9 mouse cellular contexts compared by ENCODE assay signal in the genomic region with DNA sequence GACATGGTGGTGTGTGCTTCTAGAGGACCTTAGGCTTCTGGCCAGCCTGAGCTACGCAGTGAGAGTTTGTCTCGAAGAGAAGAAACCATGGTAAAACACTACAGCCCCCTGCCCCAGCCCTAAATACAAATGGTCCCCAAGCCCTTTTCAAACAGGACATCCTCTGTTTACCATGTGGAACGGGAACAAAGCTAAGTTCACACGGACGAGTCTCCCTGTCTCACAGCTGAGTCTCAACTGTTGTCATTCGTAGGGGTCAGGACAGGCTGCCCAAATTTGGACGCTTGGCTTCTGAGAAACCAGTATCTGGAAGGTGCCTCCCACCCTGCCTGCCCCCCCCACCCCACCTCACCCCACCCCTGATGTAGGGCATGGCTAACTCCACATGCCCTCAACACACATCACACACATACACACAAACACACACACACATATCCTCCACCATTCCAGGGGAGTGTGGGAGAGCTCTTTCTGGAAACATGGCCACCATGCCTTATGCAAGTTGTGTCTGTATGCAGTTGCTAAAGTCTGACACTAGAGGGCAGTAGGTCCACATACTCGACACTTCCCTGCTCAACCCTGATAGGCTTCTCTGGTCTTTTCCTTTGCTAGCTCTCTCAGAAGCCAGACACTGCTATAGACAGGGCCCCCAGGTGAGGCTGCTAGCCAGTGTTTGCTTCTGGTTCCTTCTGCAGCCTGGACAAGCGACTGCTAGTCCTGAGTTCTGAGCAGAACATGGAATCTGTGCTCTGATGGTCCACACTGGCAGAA. TPM values are rescaled to one million over a fixed set of nuclear protein-coding genes. Genes with fewer than 3 reads are reported as not detected.
A peak's percentile ranks its signal among the peaks of the same experiment; 100 is the strongest.
DNase-seq lines count a peak whose midpoint lies in the region; ATAC-seq and TF ChIP-seq lines count a peak whose summit lies in the region.
"Not testable (repeated sequence)": the region's sequence is repeated elsewhere in the genome, so short reads cannot be mapped to it uniquely, and the experiment has no call there.
"Had no signal": no experiment of that assay in that cellular context is flagged by ENCODE, and none has a peak within 500 bp of the region (broad histone marks: within the 10 kb centered on the region; RNA-seq: fewer than 3 reads in every experiment).

No protein-coding gene starts in this region.

- H3K36me3 ChIP-seq in embryonic facial prominence, embryonic 14.5 days (ENCODE audit: control insufficient read depth, insufficient read depth, low read length); heart, embryonic 11.5 days (ENCODE audit: control insufficient read depth, insufficient read depth, low read length): not testable (repeated sequence)

- H3K27me3 ChIP-seq in embryonic facial prominence, embryonic 14.5 days (replicated peaks; ENCODE audit: control insufficient read depth, insufficient read depth, low read length); heart, embryonic 11.5 days (ENCODE audit: control insufficient read depth, insufficient read depth, low read length): not testable (repeated sequence)

- TF ChIP-seq CTCF in brain, embryonic 14.5 days (IDR thresholded peaks at IDR 0.05; ENCODE audit: borderline replicate concordance, extremely low read depth, insufficient read depth, insufficient read length), result peak; percentile 26; the same call in 1 of the 2 replicates

- H3K4me1 ChIP-seq in embryonic facial prominence, embryonic 14.5 days (ENCODE audit: control insufficient read depth, insufficient read depth, low read length); heart, embryonic 11.5 days (ENCODE audit: control insufficient read depth, insufficient read depth, low read length): not testable (repeated sequence)

- WGBS in embryonic facial prominence, embryonic 14.5 days, result 68% methylated on average over 9 of the region's 9 CpGs
- WGBS in heart, embryonic 11.5 days (ENCODE audit: insufficient replicate concordance), result 54% methylated on average over 9 of the region's 9 CpGs

- H3K4me2 ChIP-seq in embryonic facial prominence, embryonic 14.5 days (ENCODE audit: low read depth, low read length); heart, embryonic 11.5 days: not testable (repeated sequence)

- not testable (repeated sequence) for H3K4me3 ChIP-seq in embryonic facial prominence, embryonic 14.5 days (ENCODE audit: low read depth, low read length); heart, embryonic 11.5 days (ENCODE audit: low read depth, low read length)

- H3K27ac ChIP-seq in embryonic facial prominence, embryonic 14.5 days (replicated peaks; ENCODE audit: low read depth, low read length); heart, embryonic 11.5 days (ENCODE audit: low read depth, low read length): not testable (repeated sequence)

- not testable (repeated sequence) for H3K9ac ChIP-seq in embryonic facial prominence, embryonic 14.5 days (ENCODE audit: low read depth, low read length); heart, embryonic 11.5 days (ENCODE audit: low read depth, low read length)

- not testable (repeated sequence) for TF ChIP-seq POLR2A in brain, embryonic 14.5 days (IDR thresholded peaks at IDR 0.05; ENCODE audit: borderline replicate concordance, extremely low read depth, insufficient read depth, insufficient read length, poor library complexity, severe bottlenecking)

- peak; percentile 82 for ATAC-seq in embryonic facial prominence, embryonic 14.5 days (ENCODE audit: low read depth)
- ATAC-seq in heart, embryonic 11.5 days (replicated peaks; ENCODE audit: insufficient number of reproducible peaks, low FRiP score, low TSS enrichment), result peak; percentile 43
- ATAC-seq in megakaryocyte progenitor cell, adult 5-6 weeks (replicated peaks; ENCODE audit: poor library complexity), result peak; percentile 90

- peaks cover 11% of the 10 kb centered on the region; the same call in 1 of the 2 replicates for H3K9me3 ChIP-seq in embryonic facial prominence, embryonic 14.5 days (ENCODE audit: control insufficient read depth, low read length)
- not testable (repeated sequence) for H3K9me3 ChIP-seq in heart, embryonic 11.5 days (replicated peaks; ENCODE audit: control insufficient read depth, low read length)

- peak; percentile 37 for DNase-seq in 416B (ENCODE audit: low read depth)
- DNase-seq in brain, embryonic 14.5 days (ENCODE audit: low read depth), result peak; percentile 73
- peak; percentile 39 for DNase-seq in embryonic facial prominence, embryonic 14.5 days (ENCODE audit: low spot score)
- peak; percentile 55 for DNase-seq in kidney, adult 18-20 months
- peak; percentile 50 to 80 for DNase-seq in left cerebral cortex, adult 9 months (ENCODE audit: low spot score in 2 of 2)
- peak; percentile 53 to 66 for DNase-seq in right cerebral cortex, adult 2 months (ENCODE audit: low spot score in 2 of 2)

RNA-seq across cellular contexts. Expression of a gene that starts 17.2 kb away (rescaled TPM):
- polyA plus RNA-seq in brain, embryonic 14.5 days (2012; rRNA removed), result not detected in 2 replicates
- polyA plus RNA-seq in embryonic facial prominence, embryonic 14.5 days (2014; fragmentation: Nextera tagmentation; extraction: Ambion mirVana), result not detected in 2 replicates
- not detected in 2 replicates for polyA plus RNA-seq in heart, embryonic 11.5 days (2014; fragmentation: Nextera tagmentation; extraction: Ambion mirVana)
- not detected in 2 replicates for total RNA-seq in megakaryocyte progenitor cell, adult 5-6 weeks (2015)
- not detected in 2 replicates for total RNA-seq in megakaryocyte progenitor cell, adult 5-6 weeks (2017)
- total RNA-seq: gastrocnemius, postnatal 25 days had no signal
